Mouse (Mus musculus) brown adipose tissue, adult 24 weeks (tissue): ENCODE measurements around the gene Cc2d2b. TPM values are rescaled to one million over a fixed set of nuclear protein-coding genes. Genes with fewer than 3 reads are reported as not detected.
A peak's percentile ranks its signal among the peaks of the same experiment; 100 is the strongest.

ENCODE experiments used
- H3K27ac ChIP-seq: fragments of 200-500 bp; replicated peaks from 2 replicates; pipeline ENCODE4 v1.5.1; 2012; ENCODE audit warnings: low read depth, mild to moderate bottlenecking, low read length
- H3K4me1 ChIP-seq: fragments of 200-500 bp; 2 replicates; pipeline ENCODE4 v1.6.1; 2012; ENCODE audit warnings: low read length, mixed read lengths; ENCODE audit not compliant: control insufficient read depth, insufficient read depth, insufficient read length
- H3K4me3 ChIP-seq: fragments of 200-500 bp; 2 replicates; pipeline ENCODE4 v1.5.1; 2012; ENCODE audit warnings: low read depth, mild to moderate bottlenecking, low read length, moderate library complexity; ENCODE audit not compliant: insufficient read depth
- polyA plus RNA-seq: library from polyadenylated mRNA; stranded (reverse); fragments of >200 nt; gene quantifications from 2 replicates; pipeline ENCODE4 v1.2.4, GENCODE M21; 2012; ENCODE audit not compliant: missing spikeins, insufficient read depth, insufficient read length

Gene Cc2d2b
- not detected in 2 replicates for polyA plus RNA-seq

DNA sequence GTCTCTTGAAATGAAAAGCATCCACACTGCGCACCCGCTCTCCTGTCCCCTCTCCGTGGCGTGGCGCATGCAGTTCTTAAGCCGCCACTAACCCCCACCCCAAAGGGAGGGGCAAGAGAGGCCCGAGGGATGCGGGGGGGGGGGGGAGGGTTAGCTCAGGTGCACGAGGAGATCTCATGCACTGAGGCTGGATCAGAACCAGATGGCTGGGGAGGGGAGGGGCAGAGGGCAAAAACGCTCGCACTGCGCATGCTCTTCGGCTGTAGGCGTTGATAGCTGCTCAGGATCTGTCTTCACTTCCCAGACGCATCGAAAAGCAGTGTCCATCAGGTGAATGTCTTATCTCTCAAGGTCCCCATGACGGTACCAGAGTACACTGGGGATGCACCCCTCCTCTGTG is at the start of gene Cc2d2b:
Gene Cc2d2b (plus strand): TSS at position 195 of the 400 bp plus-strand sequence.
- Histone ChIP-seq H3K27ac (no peak within 1 kb of the TSS), H3K4me1 (no peaks in the 10 kb centered on the region), H3K4me3 (no peak within 1 kb of the TSS)

DNA sequence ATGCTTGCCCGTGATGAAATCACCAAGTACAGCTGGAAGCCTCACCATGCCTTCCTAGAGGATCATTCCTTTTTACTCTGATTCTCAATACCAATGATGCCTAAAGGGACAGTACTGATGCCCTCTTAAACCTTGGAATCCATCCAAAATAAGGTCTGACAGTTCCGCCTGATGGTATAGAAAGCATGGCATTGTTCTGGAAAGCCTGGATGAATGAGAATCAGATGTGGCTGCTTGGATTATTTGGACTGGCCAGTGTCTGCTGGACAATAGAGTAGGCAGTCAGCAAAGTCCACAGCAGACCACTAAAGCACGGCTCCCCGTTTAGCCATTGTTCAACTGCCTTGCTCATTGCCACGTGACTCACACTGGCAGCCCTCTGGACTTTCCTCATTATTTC is 48.7 kb upstream of the Cc2d2b start:
- Histone ChIP-seq H3K27ac (no peak overlapping the region), H3K4me3 (no peak overlapping the region), H3K4me1 (peaks cover 11% of the 10 kb centered on the region)

DNA sequence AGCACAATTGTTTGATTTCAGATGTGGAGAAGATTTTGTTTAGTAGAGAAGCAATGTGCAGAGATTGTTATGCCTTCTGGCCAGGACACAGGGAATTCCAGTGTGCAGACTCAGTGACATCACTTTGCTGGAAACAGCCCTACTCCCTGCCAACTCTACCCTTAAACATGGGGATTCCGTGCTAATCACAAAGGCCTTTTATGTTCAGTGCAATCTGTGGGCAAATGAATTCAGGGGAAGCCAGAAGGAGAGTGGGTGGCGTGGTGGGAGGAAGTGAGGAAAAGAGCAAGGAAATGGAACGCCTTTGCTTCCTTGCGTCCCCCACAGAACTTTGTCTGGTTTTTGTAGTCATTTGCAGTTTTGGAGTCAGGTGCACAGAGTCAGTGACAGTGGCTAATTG is 46.1 kb upstream of the Cc2d2b start:
- Histone ChIP-seq H3K4me3 (no peak overlapping the region), H3K27ac (peak overlapping the region; percentile 18; the same call in 1 of the 2 replicates), H3K4me1 (peaks cover 12% of the 10 kb centered on the region)

DNA sequence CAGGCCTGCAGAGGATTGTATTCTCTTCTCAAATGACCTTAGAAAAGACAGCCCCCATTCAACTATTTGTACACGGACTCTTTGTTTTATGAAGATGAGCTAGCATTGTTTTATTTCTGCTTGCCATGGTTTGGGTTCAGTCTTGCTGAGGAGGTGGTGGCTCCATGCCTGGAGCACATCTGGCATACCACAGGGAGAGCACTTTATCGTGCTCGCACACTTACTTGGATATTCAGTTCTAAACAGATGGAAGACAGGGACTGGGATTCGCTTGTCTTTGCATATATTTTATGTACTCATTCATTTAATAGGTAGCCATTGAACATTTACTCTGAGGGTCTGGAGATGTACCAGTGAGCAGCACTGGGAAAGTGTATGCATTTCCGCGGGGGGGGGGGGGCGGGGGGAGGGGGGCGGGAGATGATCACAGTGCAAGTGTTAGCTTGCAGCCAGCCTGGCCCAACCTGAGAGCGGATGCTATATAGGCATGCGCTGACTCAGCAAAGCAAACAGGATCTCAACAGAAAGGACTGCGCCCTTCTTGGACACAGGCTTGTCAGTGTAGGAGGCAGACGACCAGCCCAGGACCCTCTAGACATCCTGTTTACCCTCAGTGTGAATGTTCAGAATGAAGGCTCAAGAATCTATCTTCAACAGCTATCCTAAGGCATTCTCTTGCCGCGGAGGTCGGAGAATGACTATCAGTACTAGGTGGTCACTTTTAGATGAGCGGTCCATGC is 35.5 kb upstream of the Cc2d2b start:
- H3K4me1 ChIP-seq = no peaks in the 10 kb centered on the region
- no peak overlapping the region for H3K4me3 ChIP-seq
- H3K27ac ChIP-seq = no peak overlapping the region

DNA sequence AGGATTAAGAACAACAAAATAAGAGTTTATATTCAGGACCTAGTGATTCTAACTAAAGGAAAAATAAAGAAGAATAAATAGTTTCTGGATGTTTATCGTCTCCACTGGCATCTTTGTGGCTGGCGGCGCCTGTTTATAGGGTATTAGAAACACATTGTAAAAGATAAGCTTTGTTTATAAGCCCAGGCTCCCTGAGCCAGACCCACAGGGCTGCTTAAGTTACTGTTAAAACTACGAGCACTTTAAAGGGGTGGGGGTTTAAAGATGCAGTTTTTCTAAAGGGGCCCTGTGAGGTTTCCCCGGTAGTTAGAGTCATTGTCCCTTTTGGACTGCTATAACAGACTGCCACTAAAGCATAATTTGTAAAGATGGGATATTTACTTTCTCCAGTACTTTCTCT is 33.9 kb upstream of the Cc2d2b start:
- Histone ChIP-seq H3K27ac (no peak overlapping the region), H3K4me3 (no peak overlapping the region), H3K4me1 (no peaks in the 10 kb centered on the region)

DNA sequence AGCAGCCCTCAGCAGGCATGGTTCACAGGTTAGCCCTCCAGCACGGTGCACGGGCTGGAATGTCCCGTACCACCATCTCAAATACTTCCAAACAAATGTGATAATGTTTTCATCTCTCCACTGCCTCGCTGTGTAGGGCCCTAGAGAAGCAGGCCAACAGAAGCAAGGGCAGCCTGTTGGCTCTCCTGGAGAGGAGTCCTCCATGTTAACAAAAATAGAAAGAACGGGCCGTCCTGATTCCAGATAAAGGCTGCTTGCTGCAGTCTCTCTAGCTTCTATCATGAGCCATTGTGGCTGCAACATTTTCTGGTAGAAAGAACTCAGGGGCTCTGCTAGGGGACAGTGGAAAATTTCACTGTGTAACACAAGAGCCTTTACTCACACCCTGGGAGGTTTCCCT is 31.6 kb upstream of the Cc2d2b start:
- Histone ChIP-seq H3K4me3 (no peak overlapping the region), H3K4me1 (no peaks in the 10 kb centered on the region), H3K27ac (no peak overlapping the region)

DNA sequence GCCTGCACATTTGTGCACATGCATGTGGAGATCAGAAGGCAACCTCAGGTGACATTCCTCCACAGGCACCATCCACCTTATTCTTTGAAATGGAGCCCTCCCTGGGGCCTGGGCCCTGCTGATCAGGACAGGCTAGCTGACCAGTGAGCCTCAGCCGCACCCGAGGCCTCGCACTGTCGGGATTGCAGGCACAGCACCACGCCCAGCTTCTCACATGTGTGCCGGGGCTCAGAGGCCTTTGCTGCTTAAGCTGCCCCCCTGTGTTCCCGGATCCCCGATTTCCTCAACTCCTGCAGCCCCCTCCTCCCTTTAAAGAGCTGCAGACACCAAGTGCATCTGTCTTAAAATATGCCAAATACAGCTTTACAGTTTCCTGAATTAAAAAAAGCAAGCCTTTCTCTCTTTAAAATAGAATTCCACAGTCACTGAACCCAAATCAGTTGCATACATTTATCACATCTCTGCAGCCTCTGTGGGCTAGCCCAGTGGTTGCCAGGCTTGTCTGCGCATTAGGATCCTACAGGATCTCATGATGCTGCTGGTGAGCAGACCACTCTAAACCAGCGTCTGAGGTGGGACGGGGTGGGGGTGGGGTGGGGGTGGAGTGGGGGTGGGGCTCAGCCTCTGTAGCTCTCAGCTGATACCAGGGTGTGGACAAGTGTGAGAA is 29.0 kb upstream of the Cc2d2b start:
- H3K4me1 ChIP-seq = no peaks in the 10 kb centered on the region
- H3K27ac ChIP-seq = no peak overlapping the region
- H3K4me3 ChIP-seq = no peak overlapping the region

DNA sequence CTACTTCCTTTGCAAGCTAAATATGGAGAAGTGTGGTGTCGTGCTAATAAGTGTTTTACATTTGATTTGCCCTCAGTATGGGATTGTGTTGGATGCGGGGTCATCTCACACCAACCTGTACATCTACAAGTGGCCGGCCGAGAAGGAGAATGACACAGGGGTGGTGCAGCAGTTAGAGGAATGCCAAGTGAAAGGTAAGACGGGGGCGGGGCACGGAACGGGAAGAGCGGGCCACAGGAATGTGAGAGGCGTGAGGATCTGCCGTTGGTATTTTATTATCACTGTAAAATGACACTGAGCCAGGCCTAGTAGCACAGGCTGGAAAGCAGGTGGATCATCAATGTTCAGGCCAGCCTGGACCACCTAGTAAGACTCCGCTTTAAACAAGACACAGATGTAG is 28.2 kb upstream of the Cc2d2b start:
- Histone ChIP-seq H3K4me1 (no peaks in the 10 kb centered on the region), H3K27ac (no peak overlapping the region), H3K4me3 (no peak overlapping the region)

DNA sequence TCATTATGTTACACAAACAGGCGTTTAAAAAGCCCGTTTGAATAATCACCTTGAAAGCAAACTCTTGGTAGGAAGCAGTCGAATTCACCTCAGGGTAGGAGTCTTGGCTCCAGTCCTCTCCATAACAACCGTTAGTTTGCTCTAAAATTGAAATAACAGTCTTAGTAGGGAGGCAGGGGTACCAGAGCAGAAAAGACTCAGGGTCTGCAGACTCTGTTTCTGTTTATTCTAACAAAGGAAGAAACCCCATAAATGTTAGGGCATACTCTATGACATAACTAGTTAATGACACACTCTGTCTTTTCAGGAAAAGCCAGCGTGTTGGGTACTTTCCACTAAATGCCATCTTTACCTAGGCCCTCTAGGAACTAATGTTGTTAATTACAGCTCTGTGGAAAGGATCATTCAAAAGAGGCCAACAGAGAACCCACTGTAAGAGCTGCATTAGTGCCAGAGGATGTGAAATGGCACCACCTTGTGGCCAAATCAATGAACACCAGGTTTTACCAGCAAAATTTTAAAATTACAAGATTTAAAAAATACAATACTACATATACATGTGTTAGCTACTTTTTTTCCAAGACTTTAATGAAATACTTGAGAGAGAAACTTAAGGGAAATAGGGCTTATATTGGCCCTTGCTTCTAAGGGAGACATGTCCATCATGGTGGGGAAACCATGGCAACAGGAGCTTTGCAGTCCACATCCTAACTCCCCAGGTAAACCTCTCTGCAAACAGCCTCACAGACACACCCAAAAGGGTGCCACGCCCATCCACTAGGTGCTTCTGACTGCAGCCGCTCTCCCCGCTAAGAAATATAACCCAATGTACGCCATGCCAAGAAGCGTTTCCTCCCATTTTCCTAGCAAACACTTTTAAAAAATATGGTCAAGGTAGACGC is 26.2 kb upstream of the Cc2d2b start:
- Histone ChIP-seq H3K27ac (no peak overlapping the region), H3K4me1 (no peaks in the 10 kb centered on the region), H3K4me3 (no peak overlapping the region)

DNA sequence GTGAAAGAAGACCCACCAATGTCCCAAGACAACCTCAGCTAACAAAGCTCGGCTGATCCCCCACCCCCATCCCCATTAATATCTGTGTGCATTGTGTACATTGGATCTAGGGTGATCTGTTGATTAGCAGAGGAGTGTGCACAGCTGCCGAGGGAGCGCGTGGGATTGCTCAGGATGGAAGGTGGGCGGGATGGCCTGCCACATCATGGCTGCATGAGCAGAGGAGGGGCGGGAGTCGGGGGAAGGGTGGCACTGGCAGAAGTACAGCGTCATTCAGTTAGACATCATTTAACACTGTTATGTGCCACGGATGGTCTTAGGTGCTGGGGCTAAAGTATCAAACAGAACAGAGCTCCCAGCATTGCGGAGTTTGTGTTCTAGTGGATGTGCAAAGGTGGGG is 25.0 kb upstream of the Cc2d2b start:
- Histone ChIP-seq H3K4me1 (no peaks in the 10 kb centered on the region), H3K4me3 (no peak overlapping the region), H3K27ac (no peak overlapping the region)

DNA sequence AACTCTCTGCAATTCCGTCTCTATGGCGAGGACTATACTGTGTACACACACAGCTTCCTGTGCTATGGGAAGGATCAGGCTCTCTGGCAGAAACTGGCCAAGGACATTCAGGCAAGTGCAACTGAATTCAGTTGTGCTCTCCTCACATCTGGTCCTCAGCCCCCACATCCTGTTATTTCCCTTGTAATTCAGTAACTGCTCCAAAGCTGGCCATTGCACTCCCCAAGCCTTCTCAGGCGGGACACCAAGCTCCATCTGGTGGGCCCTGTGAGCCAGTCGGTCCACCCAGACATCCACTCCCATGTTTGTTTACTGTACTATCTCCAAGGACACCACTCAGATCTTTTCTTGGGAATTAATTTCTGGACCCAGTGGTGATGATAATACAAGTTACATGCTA is 22.4 kb upstream of the Cc2d2b start:
- no peaks in the 10 kb centered on the region for H3K4me1 ChIP-seq
- H3K27ac ChIP-seq = no peak overlapping the region
- H3K4me3 ChIP-seq = no peak overlapping the region

DNA sequence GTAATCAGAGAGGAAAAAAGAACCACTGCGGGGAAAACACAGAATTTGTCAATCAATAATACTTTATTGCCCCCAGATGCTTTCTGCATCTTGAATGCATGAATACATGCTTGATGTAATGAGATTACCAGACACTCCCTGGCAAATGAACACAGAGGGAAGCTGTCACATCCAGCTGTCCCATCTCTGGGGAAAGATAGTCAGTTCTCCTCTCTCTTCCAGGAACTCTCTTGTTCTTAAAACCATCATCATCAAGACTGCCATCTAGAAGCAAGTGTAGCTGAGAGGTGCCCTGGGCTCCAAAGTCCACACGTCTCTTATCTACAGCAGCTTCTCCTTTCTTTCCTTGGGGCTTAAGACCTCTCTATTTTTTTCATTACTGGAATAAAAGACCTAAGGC is 21.9 kb upstream of the Cc2d2b start:
- H3K27ac ChIP-seq = no peak overlapping the region
- H3K4me1 ChIP-seq = no peaks in the 10 kb centered on the region
- H3K4me3 ChIP-seq = no peak overlapping the region

DNA sequence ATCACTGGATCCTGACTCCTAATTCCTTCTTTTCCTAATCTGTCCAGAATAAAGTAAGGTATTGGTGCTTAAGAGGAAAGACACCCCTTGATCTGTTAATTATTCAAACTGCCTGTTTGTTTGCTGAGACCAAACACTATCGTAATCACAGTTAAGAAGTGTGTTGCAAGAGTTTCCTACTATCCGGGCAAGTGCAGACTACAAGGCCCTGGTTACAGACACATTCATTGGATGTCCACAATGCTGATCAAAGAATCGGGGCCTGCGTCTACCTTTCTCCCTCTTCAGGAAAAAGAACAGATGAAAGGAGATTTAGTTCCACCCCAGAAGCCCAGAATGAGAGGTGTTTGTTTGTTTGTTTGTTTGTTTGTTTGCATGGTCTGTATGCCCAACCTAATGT is 20.3 kb upstream of the Cc2d2b start:
- Histone ChIP-seq H3K4me1 (no peaks in the 10 kb centered on the region), H3K27ac (no peak overlapping the region), H3K4me3 (no peak overlapping the region)

DNA sequence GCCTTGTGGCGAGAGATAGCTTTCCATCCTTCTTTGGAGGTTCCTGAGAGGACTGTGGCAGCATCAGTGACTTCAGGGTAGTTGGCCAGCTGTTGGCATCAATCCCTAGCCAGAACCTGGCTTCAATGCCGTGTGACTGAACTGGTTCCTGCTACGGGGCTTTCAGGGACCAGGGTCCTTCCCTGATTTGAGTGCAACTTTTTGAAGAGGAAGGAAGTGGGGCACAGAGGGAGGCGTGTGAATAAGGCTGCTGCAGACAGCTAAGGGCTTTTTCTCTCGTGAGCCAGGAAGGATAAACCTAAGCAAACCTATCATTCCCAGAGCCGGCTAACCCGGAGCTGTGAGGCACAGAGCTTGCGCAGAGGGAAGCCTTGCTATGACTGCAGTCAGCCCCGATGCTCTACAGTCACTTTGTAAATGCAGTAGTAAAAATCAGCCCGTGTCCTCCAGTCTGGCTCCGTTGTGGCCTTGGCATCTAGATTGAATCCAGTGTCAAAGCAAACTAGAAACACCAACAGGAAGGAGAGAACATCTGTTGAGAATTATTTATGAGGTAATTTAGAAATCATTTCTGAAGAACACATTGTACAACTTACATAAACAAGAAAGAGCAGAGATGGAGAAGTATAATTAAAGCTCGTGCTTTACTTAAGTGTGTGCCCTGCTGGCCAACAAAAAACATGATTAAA is 19.7 kb upstream of the Cc2d2b start:
- Histone ChIP-seq H3K4me3 (no peak overlapping the region), H3K27ac (no peak overlapping the region)

DNA sequence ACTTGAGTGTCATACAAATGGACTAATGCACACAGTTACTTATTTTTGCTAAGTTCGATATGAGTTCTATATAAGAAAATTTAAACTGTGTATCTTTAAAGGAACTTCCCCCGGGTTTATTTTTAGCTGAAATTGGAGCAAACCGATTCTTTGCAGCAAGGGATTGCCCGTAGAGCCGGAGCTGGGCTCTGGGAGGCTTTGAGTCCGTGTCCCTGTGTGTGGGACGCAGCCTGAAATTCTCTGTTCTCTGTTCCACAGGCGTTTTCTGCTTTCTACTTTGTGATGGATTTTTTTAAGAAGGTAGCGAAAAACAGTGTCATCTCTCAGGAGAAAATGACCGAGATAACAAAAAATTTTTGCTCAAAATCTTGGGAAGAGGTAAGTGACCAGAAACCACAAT is 15.1 kb upstream of the Cc2d2b start:
- no peaks in the 10 kb centered on the region for H3K4me1 ChIP-seq
- no peak overlapping the region for H3K4me3 ChIP-seq
- no peak overlapping the region for H3K27ac ChIP-seq

More for the DNA sequence above, 19.7 kb upstream of the Cc2d2b start:
- no peaks in the 10 kb centered on the region for H3K4me1 ChIP-seq
